Mouse (Mus musculus): ENCODE measurements around the gene Abhd11. TPM values are rescaled to one million over a fixed set of nuclear protein-coding genes. Genes with fewer than 3 reads are reported as not detected.

Abhd11 gene
- total and polyA plus RNA-seq, 3 experiments = 56.9 to 90.2 (median 64.5) TPM

DNA sequence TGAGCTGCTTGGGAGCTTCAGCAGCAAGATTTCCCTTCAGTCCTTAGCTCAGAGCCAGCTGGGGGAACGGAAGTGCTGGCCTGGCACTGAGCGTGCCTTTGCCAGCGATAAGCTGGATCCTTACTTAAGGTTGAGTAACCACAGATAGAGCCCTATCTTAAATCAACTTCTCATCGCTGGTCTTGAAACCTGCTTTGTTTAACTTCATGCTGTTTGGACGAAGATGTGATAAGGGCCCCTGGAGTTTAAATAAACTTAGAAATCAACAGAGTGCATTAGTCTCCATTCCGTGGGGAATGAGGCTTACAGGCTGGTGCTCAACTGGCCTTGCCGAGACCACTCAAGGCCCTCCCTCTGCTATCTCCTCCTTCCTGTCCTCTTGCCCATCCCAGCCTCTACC lies 34.7 kb upstream of the Abhd11 start:
- Histone ChIP-seq H3K9ac (ENCODE audit: low read depth, low read length) (no peak overlapping the region), H3K27me3 (ENCODE audit: control insufficient read depth, insufficient read depth, low read length) (no peaks in the 10 kb centered on the region), H3K4me1 (ENCODE audit: control insufficient read depth, insufficient read depth, low read length) (no peaks in the 10 kb centered on the region), H3K27ac (no peak overlapping the region), H3K36me3 (ENCODE audit: control insufficient read depth, insufficient read depth, low read length) (no peaks in the 10 kb centered on the region), H3K79me2 (replicated peaks; ENCODE audit: control insufficient read depth, insufficient read depth, low read length) (no peaks in the 10 kb centered on the region), H3K4me3 (no peak overlapping the region)
- no peak for DNase-seq
- TF ChIP-seq CTCF (IDR thresholded peaks at IDR 0.05) = no peak
- no peak for TF ChIP-seq EP300 (IDR thresholded peaks at IDR 0.05; ENCODE audit: insufficient read depth, low read depth, low read length)
- TF ChIP-seq POLR2A (IDR thresholded peaks at IDR 0.05; ENCODE audit: insufficient read depth, low read depth, low read length) = no peak
- intact Hi-C loops (cut with DNase I) = no loop called here
- 19% methylated on average over 7 of the region's 7 CpGs for WGBS

DNA sequence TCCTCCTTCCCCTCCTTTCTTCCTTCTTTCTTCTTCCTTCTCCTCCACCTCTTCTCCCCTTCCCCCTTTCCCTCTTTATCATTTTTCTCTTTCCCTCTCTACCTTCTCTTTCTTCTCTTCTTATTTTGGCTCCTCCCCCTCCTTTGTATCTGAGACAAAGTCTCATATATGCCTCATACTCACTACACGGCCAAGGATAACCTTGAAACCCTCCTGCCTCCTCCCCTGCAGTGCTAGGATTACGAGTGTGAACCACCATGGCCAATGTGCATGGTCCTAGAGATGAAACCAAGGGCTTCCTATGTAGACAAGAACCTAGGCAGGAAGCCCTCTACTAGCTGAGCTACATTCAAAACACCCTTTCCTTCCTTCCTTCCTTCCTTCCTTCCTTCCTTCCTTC lies 34.0 kb upstream of the Abhd11 start:
- Histone ChIP-seq H3K79me2 (replicated peaks; ENCODE audit: control insufficient read depth, insufficient read depth, low read length) (no peaks in the 10 kb centered on the region), H3K9ac (ENCODE audit: low read depth, low read length) (no peak overlapping the region), H3K27me3 (ENCODE audit: control insufficient read depth, insufficient read depth, low read length) (no peaks in the 10 kb centered on the region), H3K27ac (no peak overlapping the region), H3K36me3 (ENCODE audit: control insufficient read depth, insufficient read depth, low read length) (no peaks in the 10 kb centered on the region), H3K4me1 (ENCODE audit: control insufficient read depth, insufficient read depth, low read length) (no peaks in the 10 kb centered on the region), H3K4me3 (no peak overlapping the region)
- intact Hi-C loops (cut with DNase I) = no loop called here
- TF ChIP-seq EP300 (IDR thresholded peaks at IDR 0.05; ENCODE audit: insufficient read depth, low read depth, low read length) (no peak), CTCF (IDR thresholded peaks at IDR 0.05) (no peak), POLR2A (IDR thresholded peaks at IDR 0.05; ENCODE audit: insufficient read depth, low read depth, low read length) (no peak)
- WGBS = 58% methylated on average over 2 of the region's 2 CpGs
- DNase-seq = no peak

DNA sequence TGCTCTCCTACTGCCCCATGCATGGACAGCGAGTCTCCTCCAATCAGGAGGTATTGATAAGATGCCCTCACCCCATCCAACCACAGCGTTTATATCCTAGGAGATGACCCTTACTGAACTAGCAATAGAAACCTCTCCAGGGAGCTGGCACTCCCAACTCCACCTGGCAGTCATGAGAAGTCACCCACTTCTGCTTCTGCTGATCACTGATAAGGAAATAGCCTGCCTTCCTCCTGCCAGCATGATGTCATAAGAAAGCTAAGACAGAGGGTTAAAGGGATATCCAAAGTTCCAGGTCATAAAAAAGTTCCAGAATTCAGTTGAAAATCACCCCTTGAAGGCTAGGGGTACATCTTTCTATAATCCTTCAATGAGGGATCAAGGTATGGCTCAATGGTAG lies 32.8 kb upstream of the Abhd11 start:
- DNase-seq = no peak
- no peaks in the 10 kb centered on the region for H3K27me3 ChIP-seq (ENCODE audit: control insufficient read depth, insufficient read depth, low read length)
- no peak overlapping the region for H3K27ac ChIP-seq
- H3K4me1 ChIP-seq (ENCODE audit: control insufficient read depth, insufficient read depth, low read length) = no peaks in the 10 kb centered on the region
- intact Hi-C loops (cut with DNase I) = no loop called here
- no peak overlapping the region for H3K9ac ChIP-seq (ENCODE audit: low read depth, low read length)
- TF ChIP-seq CTCF (IDR thresholded peaks at IDR 0.05) = no peak
- no peak for TF ChIP-seq EP300 (IDR thresholded peaks at IDR 0.05; ENCODE audit: insufficient read depth, low read depth, low read length)
- TF ChIP-seq POLR2A (IDR thresholded peaks at IDR 0.05; ENCODE audit: insufficient read depth, low read depth, low read length) = no peak
- H3K36me3 ChIP-seq (ENCODE audit: control insufficient read depth, insufficient read depth, low read length) = no peaks in the 10 kb centered on the region
- WGBS = 68% methylated on average over 2 of the region's 2 CpGs
- H3K4me3 ChIP-seq = no peak overlapping the region
- no peaks in the 10 kb centered on the region for H3K79me2 ChIP-seq (replicated peaks; ENCODE audit: control insufficient read depth, insufficient read depth, low read length)

DNA sequence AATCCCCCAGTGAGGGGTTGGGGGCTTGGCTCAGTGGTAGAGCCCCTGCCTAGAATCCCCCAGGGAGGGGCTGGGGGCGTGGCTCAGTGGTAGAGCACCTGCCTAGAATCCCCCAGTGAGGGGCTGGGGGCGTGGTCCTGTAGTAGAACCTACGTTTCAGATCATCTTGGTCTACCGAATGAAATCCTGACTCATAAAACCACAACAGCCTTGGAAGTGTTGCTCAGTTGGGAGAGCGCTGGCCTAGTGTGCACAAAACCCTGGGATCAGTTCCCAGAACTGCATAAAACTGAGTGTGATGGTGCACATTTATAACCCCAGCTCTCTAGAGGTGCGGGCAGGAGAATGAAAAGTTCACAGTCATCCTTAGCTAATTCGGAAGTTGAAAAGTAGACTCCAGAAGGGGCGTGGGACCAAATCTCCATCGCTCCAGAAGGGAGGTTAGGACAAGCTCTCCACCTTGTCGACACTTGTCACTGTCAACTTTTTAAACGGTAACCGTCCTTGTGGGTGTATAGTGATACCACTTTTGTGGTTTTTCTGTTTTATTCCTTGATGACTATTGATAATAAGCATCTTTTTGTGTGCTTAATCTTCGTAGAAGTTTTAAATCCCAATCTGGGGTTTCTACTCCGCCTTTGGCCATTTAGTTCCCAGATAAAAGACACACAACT lies 32.2 kb upstream of the Abhd11 start:
- Histone ChIP-seq H3K4me3 (no peak overlapping the region), H3K4me1 (ENCODE audit: control insufficient read depth, insufficient read depth, low read length) (no peaks in the 10 kb centered on the region), H3K9ac (ENCODE audit: low read depth, low read length) (no peak overlapping the region), H3K79me2 (replicated peaks; ENCODE audit: control insufficient read depth, insufficient read depth, low read length) (no peaks in the 10 kb centered on the region), H3K27me3 (ENCODE audit: control insufficient read depth, insufficient read depth, low read length) (no peaks in the 10 kb centered on the region), H3K36me3 (ENCODE audit: control insufficient read depth, insufficient read depth, low read length) (no peaks in the 10 kb centered on the region), H3K27ac (no peak overlapping the region)
- intact Hi-C loops (cut with DNase I) = no loop called here
- TF ChIP-seq POLR2A (IDR thresholded peaks at IDR 0.05; ENCODE audit: insufficient read depth, low read depth, low read length) (no peak), EP300 (IDR thresholded peaks at IDR 0.05; ENCODE audit: insufficient read depth, low read depth, low read length) (no peak), CTCF (IDR thresholded peaks at IDR 0.05) (no peak)
- DNase-seq = no peak
- WGBS = 73% methylated on average over 14 of the region's 14 CpGs

DNA sequence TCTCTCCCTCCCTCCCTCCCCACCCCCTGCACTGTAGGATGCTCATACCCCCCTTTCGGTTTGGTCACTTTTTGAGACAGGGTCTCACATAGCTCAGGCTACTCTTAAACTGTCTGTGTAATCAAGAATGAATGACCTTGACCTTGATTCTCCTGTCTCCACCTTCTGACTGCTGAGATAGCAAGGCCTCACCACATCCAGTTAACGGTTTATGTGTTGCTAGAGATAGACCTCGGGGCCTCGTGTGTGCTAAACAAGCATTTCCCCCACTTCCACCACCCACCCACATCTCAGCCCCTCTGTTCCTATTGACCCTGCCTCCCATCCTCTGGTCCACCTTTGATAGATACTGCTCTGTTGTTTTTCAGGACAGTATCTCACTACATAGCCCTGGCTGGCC lies 31.1 kb upstream of the Abhd11 start:
- no peaks in the 10 kb centered on the region for H3K27me3 ChIP-seq (ENCODE audit: control insufficient read depth, insufficient read depth, low read length)
- H3K27ac ChIP-seq = no peak overlapping the region
- TF ChIP-seq EP300 (IDR thresholded peaks at IDR 0.05; ENCODE audit: insufficient read depth, low read depth, low read length) (no peak), CTCF (IDR thresholded peaks at IDR 0.05) (no peak), POLR2A (IDR thresholded peaks at IDR 0.05; ENCODE audit: insufficient read depth, low read depth, low read length) (no peak)
- DNase-seq = no peak
- no peaks in the 10 kb centered on the region for H3K4me1 ChIP-seq (ENCODE audit: control insufficient read depth, insufficient read depth, low read length)
- no peaks in the 10 kb centered on the region for H3K79me2 ChIP-seq (replicated peaks; ENCODE audit: control insufficient read depth, insufficient read depth, low read length)
- H3K36me3 ChIP-seq (ENCODE audit: control insufficient read depth, insufficient read depth, low read length) = no peaks in the 10 kb centered on the region
- H3K9ac ChIP-seq (ENCODE audit: low read depth, low read length) = no peak overlapping the region
- intact Hi-C loops (cut with DNase I) = no loop called here
- 60% methylated on average over 4 of the region's 4 CpGs for WGBS
- no peak overlapping the region for H3K4me3 ChIP-seq

DNA sequence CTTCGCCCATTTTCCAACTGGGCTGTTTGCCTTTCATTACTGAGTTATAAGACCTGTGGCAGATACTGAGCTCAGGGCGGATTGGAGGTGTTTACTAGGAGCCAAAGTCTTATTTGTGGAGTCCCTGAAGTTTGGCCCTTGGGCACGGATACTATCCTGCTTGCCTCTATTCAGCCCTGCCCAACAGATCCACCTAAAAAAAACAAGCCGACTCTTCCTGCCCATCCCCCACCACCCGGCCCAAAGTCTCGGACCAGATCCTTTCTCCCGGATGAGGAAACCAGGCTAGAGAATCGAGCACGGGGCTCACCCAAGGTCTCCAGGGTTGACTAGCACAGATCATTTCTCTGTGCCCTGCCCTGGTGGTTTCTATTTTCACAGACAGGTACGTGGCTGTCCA lies 27.8 kb upstream of the Abhd11 start:
- WGBS = 35% methylated on average over 10 of the region's 10 CpGs
- TF ChIP-seq EP300 (IDR thresholded peaks at IDR 0.05; ENCODE audit: insufficient read depth, low read depth, low read length) = no peak
- intact Hi-C loops (cut with DNase I) = no loop called here

More for the DNA sequence above, 27.8 kb upstream of the Abhd11 start:
- Histone ChIP-seq H3K27me3 (ENCODE audit: control insufficient read depth, insufficient read depth, low read length) (peaks cover 3% of the 10 kb centered on the region), H3K36me3 (ENCODE audit: control insufficient read depth, insufficient read depth, low read length) (no peaks in the 10 kb centered on the region), H3K79me2 (replicated peaks; ENCODE audit: control insufficient read depth, insufficient read depth, low read length) (no peaks in the 10 kb centered on the region), H3K27ac (no peak overlapping the region), H3K9ac (ENCODE audit: low read depth, low read length) (no peak overlapping the region), H3K4me1 (ENCODE audit: control insufficient read depth, insufficient read depth, low read length) (no peaks in the 10 kb centered on the region), H3K4me3 (no peak overlapping the region)
- DNase-seq = no peak

All from heart, adult 2 months (tissue).